Mouse (Mus musculus) liver, postnatal 0 days (tissue): ENCODE measurements at regions not wholly inside any gene's neighbourhood (a gene's known extent, or its start where the extent isn't known, plus 50 kb on each side); places are given as distances from the start of the nearest gene placed in this dataset.

ENCODE experiments used
- ATAC-seq: fragments of 200-750 bp; cut with Nextera tagmentation; 2 replicates; pipeline ENCODE4 v1.8.0; 2017; ENCODE audit warnings: mild to moderate bottlenecking, moderate library complexity
- DNase-seq: peaks from one replicate; pipeline ENCODE4 v3.0.0-alpha.2; 2016
- H3K27ac ChIP-seq: fragments of 300-500 bp; sonication (generic); 2 replicates; pipeline ENCODE4 v1.5.1; 2014; ENCODE audit warnings: antibody characterized with exemption, moderate library complexity, mild to moderate bottlenecking, low read depth
- H3K27me3 ChIP-seq: fragments of 300-500 bp; sonication (generic); 2 replicates; pipeline ENCODE4 v1.6.1; 2014; ENCODE audit warnings: low read length, control low read depth, mixed read lengths; ENCODE audit not compliant: insufficient read depth
- H3K36me3 ChIP-seq: fragments of 300-500 bp; sonication (generic); replicated peaks from 2 replicates; pipeline ENCODE4 v1.6.1; 2014; ENCODE audit warnings: mild to moderate bottlenecking, control low read depth, low read length, moderate library complexity, mixed read lengths; ENCODE audit not compliant: insufficient read depth
- H3K4me1 ChIP-seq: fragments of 300-500 bp; sonication (generic); 2 replicates; pipeline ENCODE4 v1.6.1; 2014; ENCODE audit warnings: antibody characterized with exemption, mild to moderate bottlenecking, control low read depth; ENCODE audit not compliant: insufficient read depth
- H3K4me2 ChIP-seq: fragments of 300-500 bp; sonication (generic); 2 replicates; pipeline ENCODE4 v1.6.1; 2014; ENCODE audit warnings: low read depth, mild to moderate bottlenecking, low read length, moderate library complexity, mixed read lengths
- H3K4me3 ChIP-seq: fragments of 300-500 bp; sonication (generic); 2 replicates; pipeline ENCODE4 v1.5.1; 2014; ENCODE audit warnings: low read depth, low read length
- H3K9ac ChIP-seq: fragments of 300-500 bp; sonication (generic); replicated peaks from 2 replicates; pipeline ENCODE4 v1.6.1; 2014; ENCODE audit warnings: mild to moderate bottlenecking, moderate library complexity
- H3K9me3 ChIP-seq: fragments of 300-500 bp; sonication (generic); 2 replicates; pipeline ENCODE4 v1.6.1; 2016; ENCODE audit warnings: mild to moderate bottlenecking, control low read depth, low read length, mixed read lengths
- CTCF ChIP-seq: sonication (generic); IDR thresholded peaks from 2 replicates; pipeline ENCODE4 v1.5.1; 2016; ENCODE audit warnings: antibody characterized with exemption, low read depth
- EP300 ChIP-seq: IDR thresholded peaks from 2 replicates; pipeline ENCODE4 v1.6.1; 2016; ENCODE audit warnings: antibody characterized with exemption, low read depth, mild to moderate bottlenecking
- WGBS: fragments of 180-500 bp; shearing (Covaris S2); extraction: QIAGEN DNeasy Blood & Tissue Kit; methylation state at CpG from one replicate; pipeline ENCODE4 v1.1.7; 2014; ENCODE audit not compliant: insufficient replicate concordance; 5-methylcytosine and 5-hydroxymethylcytosine counted together

GRCm38 (mm10) chr4:105390378-105390777 is 233.2 kb downstream of the Plpp3 start:
- Histone ChIP-seq H3K36me3 (no peaks in the 10 kb centered on the region), H3K27ac (no peak overlapping the region), H3K9ac (no peak overlapping the region), H3K4me2 (no peak overlapping the region), H3K4me1 (no peaks in the 10 kb centered on the region), H3K9me3 (no peaks in the 10 kb centered on the region; the same call in 1 of the 2 replicates), H3K27me3 (no peaks in the 10 kb centered on the region), H3K4me3 (no peak overlapping the region)
- WGBS = 29% methylated on average over 5 of the region's 5 CpGs
- DNase-seq = no peak
- ATAC-seq = no peak
- TF ChIP-seq CTCF (no peak), EP300 (no peak)

- DNase-seq (no peak), ATAC-seq (no peak)
- Histone ChIP-seq H3K4me1 (no peaks in the 10 kb centered on the region), H3K27ac (no peak overlapping the region), H3K4me2 (no peak overlapping the region), H3K27me3 (no peaks in the 10 kb centered on the region), H3K4me3 (no peak overlapping the region), H3K9me3 (no peaks in the 10 kb centered on the region), H3K36me3 (no peaks in the 10 kb centered on the region), H3K9ac (no peak overlapping the region)
- 58% methylated on average over 1 of the region's 1 CpGs for WGBS
- TF ChIP-seq EP300 (no peak), CTCF (no peak)
Observed at GRCm38 (mm10) chr4:105394366-105394765, 237.2 kb downstream of the Plpp3 start.

DNA sequence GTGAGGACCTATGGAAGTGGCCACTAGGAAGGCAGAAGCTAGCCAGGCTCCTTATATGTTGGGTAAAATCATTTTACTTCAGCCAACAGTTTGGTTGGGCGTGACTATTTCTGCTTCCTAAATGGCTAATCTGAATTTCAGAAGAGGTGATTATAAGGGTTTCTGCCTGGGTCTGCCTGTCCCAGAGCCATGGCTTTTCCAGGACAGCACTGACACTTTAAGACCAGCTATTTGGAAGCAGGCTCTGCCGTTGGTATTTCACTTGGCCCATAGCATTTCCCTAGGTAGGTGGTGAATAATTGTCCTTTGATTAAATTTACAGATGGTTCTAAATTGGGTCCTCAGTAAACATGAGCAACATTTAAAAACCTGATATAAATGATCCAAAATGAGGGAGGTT is 240.3 kb downstream of the Plpp3 start:
- ATAC-seq = no peak
- Histone ChIP-seq H3K27ac (no peak overlapping the region), H3K4me3 (no peak overlapping the region)

DNA sequence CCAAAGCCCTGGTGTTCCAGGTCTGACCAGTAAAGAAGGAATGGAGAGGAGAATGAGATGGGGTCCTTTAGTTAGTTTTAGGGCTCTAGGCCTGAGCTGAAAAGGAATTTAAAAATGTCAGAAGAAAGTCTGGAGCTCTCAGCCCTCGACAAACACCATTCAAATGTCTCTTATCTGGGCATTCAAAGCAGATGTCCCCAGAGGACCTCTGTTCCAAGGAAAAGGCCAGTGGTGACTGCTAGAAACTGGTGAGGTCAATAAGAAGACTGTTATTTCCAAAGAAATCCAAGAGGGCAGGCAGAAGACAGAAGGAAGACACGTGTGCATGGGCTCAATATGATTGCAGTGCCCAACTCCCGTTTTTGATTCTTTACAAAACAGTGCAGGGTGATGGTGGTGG is 244.9 kb downstream of the Plpp3 start:
- no peak for ATAC-seq
- Histone ChIP-seq H3K9ac (no peak overlapping the region), H3K4me1 (no peaks in the 10 kb centered on the region), H3K27ac (no peak overlapping the region), H3K4me2 (no peak overlapping the region), H3K36me3 (no peaks in the 10 kb centered on the region), H3K4me3 (no peak overlapping the region), H3K27me3 (no peaks in the 10 kb centered on the region), H3K9me3 (no peaks in the 10 kb centered on the region)
- TF ChIP-seq CTCF (no peak), EP300 (no peak)
- no peak for DNase-seq
- 68% methylated on average over 3 of the region's 3 CpGs for WGBS

More for the DNA sequence above, 240.3 kb downstream of the Plpp3 start:
- Histone ChIP-seq H3K4me1 (no peaks in the 10 kb centered on the region), H3K4me2 (no peak overlapping the region), H3K36me3 (no peaks in the 10 kb centered on the region), H3K27me3 (no peaks in the 10 kb centered on the region), H3K9me3 (no peaks in the 10 kb centered on the region), H3K9ac (no peak overlapping the region)
- TF ChIP-seq EP300 (no peak), CTCF (no peak)
- DNase-seq = no peak
- WGBS = 80% methylated on average over 2 of the region's 2 CpGs

GRCm38 (mm10) chr4:105403169-105403568 is 246.0 kb downstream of the Plpp3 start:
- no peak overlapping the region for H3K27ac ChIP-seq
- H3K27me3 ChIP-seq = no peaks in the 10 kb centered on the region
- H3K9me3 ChIP-seq = no peaks in the 10 kb centered on the region
- no peaks in the 10 kb centered on the region for H3K4me1 ChIP-seq
- no peak overlapping the region for H3K4me2 ChIP-seq
- TF ChIP-seq EP300 = no peak
- TF ChIP-seq CTCF = no peak
- 42% methylated on average over 3 of the region's 3 CpGs for WGBS
- H3K4me3 ChIP-seq = no peak overlapping the region
- DNase-seq (no peak), ATAC-seq (no peak)
- no peaks in the 10 kb centered on the region for H3K36me3 ChIP-seq
- no peak overlapping the region for H3K9ac ChIP-seq

DNA sequence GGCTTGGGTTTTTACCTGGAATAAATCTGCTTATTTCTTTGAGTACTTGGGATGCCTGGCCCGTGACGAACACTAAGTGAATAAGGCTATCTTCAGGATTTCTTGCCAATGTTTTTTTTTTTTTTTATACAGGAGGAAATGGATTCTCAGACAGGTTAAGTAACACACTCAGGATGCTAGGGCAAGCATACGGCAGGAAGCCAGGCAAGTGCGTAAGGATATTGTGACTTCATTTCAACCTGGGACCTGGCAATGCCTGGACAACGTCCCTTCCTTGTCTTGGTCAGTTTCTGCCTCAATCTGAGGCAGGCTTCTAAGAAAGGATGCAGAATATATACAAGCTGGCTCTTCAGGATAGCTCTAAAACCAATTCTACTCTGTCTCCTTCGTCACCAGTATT is 246.5 kb downstream of the Plpp3 start:
- DNase-seq = no peak
- ATAC-seq = no peak

DNA sequence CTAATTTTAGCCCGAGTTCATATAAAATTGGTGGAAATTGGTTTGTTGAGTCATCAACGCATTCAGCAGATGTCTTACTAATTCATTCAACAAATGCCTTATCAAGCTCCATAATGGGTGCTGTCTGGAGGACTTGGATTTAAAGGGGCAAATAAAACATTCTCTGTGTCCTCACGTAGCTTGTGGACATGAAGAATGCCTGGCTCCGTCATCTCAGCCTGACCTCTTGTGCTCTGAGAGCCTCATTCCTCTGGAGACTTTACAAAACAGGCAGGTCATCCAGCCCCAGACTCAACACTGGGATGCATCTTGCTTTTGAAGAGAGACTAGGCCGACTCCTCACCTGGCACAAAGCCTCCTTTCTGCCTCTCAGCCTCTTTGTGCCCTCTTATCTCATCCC is 248.6 kb downstream of the Plpp3 start:
- no peak overlapping the region for H3K4me2 ChIP-seq
- no peaks in the 10 kb centered on the region for H3K4me1 ChIP-seq
- H3K4me3 ChIP-seq = no peak overlapping the region
- no peak for DNase-seq
- H3K27ac ChIP-seq = no peak overlapping the region
- no peaks in the 10 kb centered on the region for H3K36me3 ChIP-seq
- WGBS = 78% methylated on average over 5 of the region's 5 CpGs
- H3K27me3 ChIP-seq = no peaks in the 10 kb centered on the region
- peaks cover 2% of the 10 kb centered on the region; the same call in 1 of the 2 replicates for H3K9me3 ChIP-seq
- no peak overlapping the region for H3K9ac ChIP-seq
- ATAC-seq = no peak
- TF ChIP-seq CTCF (no peak), EP300 (no peak)

More for the DNA sequence above, 246.5 kb downstream of the Plpp3 start:
- 77% methylated on average over 6 of the region's 6 CpGs for WGBS
- no peak overlapping the region for H3K27ac ChIP-seq
- H3K4me2 ChIP-seq = no peak overlapping the region
- H3K9me3 ChIP-seq = no peaks in the 10 kb centered on the region
- no peak overlapping the region for H3K4me3 ChIP-seq
- no peak for TF ChIP-seq CTCF
- no peak for TF ChIP-seq EP300
- no peaks in the 10 kb centered on the region for H3K27me3 ChIP-seq
- no peak overlapping the region for H3K9ac ChIP-seq
- no peaks in the 10 kb centered on the region for H3K36me3 ChIP-seq
- H3K4me1 ChIP-seq = no peaks in the 10 kb centered on the region
